Comparison of ENCODE assay signal across 13 mouse cellular contexts in the genomic region with DNA sequence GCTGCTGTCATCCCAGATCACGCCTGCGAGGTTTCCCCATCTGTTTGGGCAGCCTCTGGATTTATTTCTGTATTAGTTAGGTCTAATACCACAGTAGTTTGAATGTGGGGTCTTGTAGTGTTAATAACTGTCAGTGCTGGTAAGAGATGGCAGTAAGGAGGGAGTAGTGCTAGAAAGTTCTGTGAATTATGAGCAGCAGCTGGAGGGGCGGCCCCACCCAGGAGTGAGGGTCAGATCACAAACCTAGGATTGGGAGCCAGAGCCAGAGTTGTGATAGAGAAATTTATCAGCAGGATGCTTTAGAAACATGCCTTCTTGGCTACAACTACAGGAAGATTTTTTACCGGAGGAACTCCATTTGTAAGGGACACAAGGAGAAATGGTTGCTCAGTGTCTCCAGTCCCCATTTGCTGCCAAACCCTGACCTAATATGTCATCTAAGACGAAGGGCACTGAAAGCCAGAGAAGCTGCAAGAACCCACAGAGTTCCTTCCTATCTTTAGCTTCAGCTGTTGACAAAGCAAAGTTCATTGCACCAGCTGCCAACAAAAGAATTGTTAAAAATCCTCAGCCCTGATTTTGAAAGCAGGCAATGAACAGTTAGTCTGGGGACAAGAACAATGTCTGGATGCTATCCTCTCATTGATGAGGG. TPM values are rescaled to one million over a fixed set of nuclear protein-coding genes. Genes with fewer than 3 reads are reported as not detected.
DNase-seq lines count a peak whose midpoint lies in the region; ATAC-seq and TF ChIP-seq lines count a peak whose summit lies in the region.
"Had no signal": no experiment of that assay in that cellular context is flagged by ENCODE, and none has a peak within 500 bp of the region (broad histone marks: within the 10 kb centered on the region; RNA-seq: fewer than 3 reads in every experiment).

No protein-coding gene starts in this region.

- H3K36me3 ChIP-seq in heart, postnatal 0 days (replicated peaks; ENCODE audit: control insufficient read depth, insufficient read depth, low read length): no peaks in the 10 kb centered on the region
- no peaks in the 10 kb centered on the region for H3K36me3 ChIP-seq in macrophage (ENCODE audit: inconsistent target)
- H3K36me3 ChIP-seq: neural tube, embryonic 12.5 days had no signal

- no peaks in the 10 kb centered on the region for H3K27me3 ChIP-seq in heart, postnatal 0 days (ENCODE audit: control insufficient read depth, insufficient read depth, low read length)
- H3K27me3 ChIP-seq: neural tube, embryonic 12.5 days had no signal

- no peak overlapping the region for H3K27ac ChIP-seq in heart, postnatal 0 days (ENCODE audit: low read depth)
- H3K27ac ChIP-seq in macrophage: peak overlapping the region; percentile 15
- H3K27ac ChIP-seq: neural tube, embryonic 12.5 days had no signal

- peaks cover 13% of the 10 kb centered on the region for H3K4me1 ChIP-seq in heart, postnatal 0 days (ENCODE audit: control insufficient read depth, insufficient read depth)
- H3K4me1 ChIP-seq: neural tube, embryonic 12.5 days had no signal

- H3K9ac ChIP-seq in heart, postnatal 0 days (replicated peaks; ENCODE audit: low read depth, low read length): no peak overlapping the region
- H3K9ac ChIP-seq: neural tube, embryonic 12.5 days had no signal

- H3K4me3 ChIP-seq in heart, postnatal 0 days (ENCODE audit: low read depth, low read length): no peak overlapping the region
- H3K4me3 ChIP-seq in macrophage (ENCODE audit: inconsistent target): no peak overlapping the region
- H3K4me3 ChIP-seq: neural tube, embryonic 12.5 days had no signal

- ATAC-seq in common myeloid progenitor, adult 5-6 weeks (replicated peaks; ENCODE audit: low read depth, poor library complexity, severe bottlenecking): 0 out of 2 replicates have a peak, but pooled peaks have one; percentile 24
- no peak for ATAC-seq in heart, postnatal 0 days (ENCODE audit: insufficient read depth, low read depth)
- ATAC-seq: hindbrain, embryonic 16.5 days had no signal

- H3K79me2 ChIP-seq in macrophage (ENCODE audit: inconsistent target): no peaks in the 10 kb centered on the region

- H3K9me3 ChIP-seq in heart, postnatal 0 days (replicated peaks; ENCODE audit: control insufficient read depth, low read length): no peaks in the 10 kb centered on the region
- H3K9me3 ChIP-seq: neural tube, embryonic 12.5 days had no signal

- TF ChIP-seq EP300 in heart, postnatal 0 days (IDR thresholded peaks at IDR 0.05; ENCODE audit: low read depth): no peak

- no peak overlapping the region for H3K4me2 ChIP-seq in heart, postnatal 0 days (ENCODE audit: low read depth, low read length)
- H3K4me2 ChIP-seq: liver, embryonic 11.5 days; midbrain, embryonic 11.5 days; neural tube, embryonic 12.5 days had no signal

- 52% methylated on average over 5 of the region's 5 CpGs for WGBS in heart, postnatal 0 days
- 61% methylated on average over 5 of the region's 5 CpGs for WGBS in macrophage (ENCODE audit: missing documents)

- no peak for TF ChIP-seq CTCF in heart, postnatal 0 days (IDR thresholded peaks at IDR 0.05; ENCODE audit: low read depth)

- peak; percentile 23 for DNase-seq in kidney, adult 9 months
- DNase-seq in kidney, adult 8-10 months: no peak
- DNase-seq in heart, postnatal 0 days (ENCODE audit: low spot score): peak; percentile 9
- DNase-seq in adrenal gland, adult 18-20 months (ENCODE audit: low spot score in 2 of 2): no peak
- no peak for DNase-seq in c-Kit-positive CD71-positive TER-119-positive erythroid progenitor cells, embryonic 14.5 days (ENCODE audit: low spot score)
- DNase-seq: thymus, postnatal 36 days had no signal

RNA-seq across cellular contexts. Expression of gene Gm11213, which starts 10.5 kb away (rescaled TPM):
- total RNA-seq in common myeloid progenitor, adult 5-6 weeks (2017): not detected in 2 replicates
- not detected in 2 replicates for total RNA-seq in heart, postnatal 0 days (2014; rRNA removed; ENCODE audit: low replicate concordance)
- not detected in 2 replicates for polyA plus RNA-seq in heart, postnatal 0 days (2015; fragmentation: Nextera tagmentation; extraction: Ambion mirVana)
- not detected for total RNA-seq in macrophage (2018; cell fraction: chromatin; rRNA removed)
- not detected for total RNA-seq in macrophage (2018; cell fraction: cytosol; rRNA removed)
- not detected for total RNA-seq in macrophage (2018; cell fraction: nucleus; rRNA removed)
- polyA plus RNA-seq in macrophage (2018): not detected in 3 replicates
- total RNA-seq in adrenal gland, adult 18-20 months (2021): not detected
- total RNA-seq: layer of hippocampus, postnatal 14 days had no signal
- polyA plus RNA-seq: hindbrain, embryonic 16.5 days; liver, embryonic 11.5 days; midbrain, embryonic 11.5 days; neural tube, embryonic 12.5 days had no signal

RNA-seq across cellular contexts. Expression of gene Tex48, which starts 27.6 kb away (rescaled TPM):
- total RNA-seq in common myeloid progenitor, adult 5-6 weeks (2017): not detected in 2 replicates
- total RNA-seq in heart, postnatal 0 days (2014; rRNA removed; ENCODE audit: low replicate concordance): not detected in 2 replicates
- not detected in 2 replicates for polyA plus RNA-seq in heart, postnatal 0 days (2015; fragmentation: Nextera tagmentation; extraction: Ambion mirVana)
- total RNA-seq in macrophage (2018; cell fraction: chromatin; rRNA removed): not detected
- total RNA-seq in macrophage (2018; cell fraction: cytosol; rRNA removed): not detected
- not detected for total RNA-seq in macrophage (2018; cell fraction: nucleus; rRNA removed)
- polyA plus RNA-seq in macrophage (2018): not detected in 3 replicates
- total RNA-seq in adrenal gland, adult 18-20 months (2021): not detected
- total RNA-seq: layer of hippocampus, postnatal 14 days had no signal
- polyA plus RNA-seq: hindbrain, embryonic 16.5 days; liver, embryonic 11.5 days; midbrain, embryonic 11.5 days; neural tube, embryonic 12.5 days had no signal

RNA-seq across cellular contexts. Expression of gene Tmem268, which starts 36.0 kb away (rescaled TPM):
- total RNA-seq in common myeloid progenitor, adult 5-6 weeks (2017): 14.9 and 33.9 TPM in 2 replicates
- 5.2 and 10.0 TPM in 2 replicates for total RNA-seq in heart, postnatal 0 days (2014; rRNA removed; ENCODE audit: low replicate concordance)
- polyA plus RNA-seq in heart, postnatal 0 days (2015; fragmentation: Nextera tagmentation; extraction: Ambion mirVana): 4.6 and 4.7 TPM in 2 replicates
- total RNA-seq in macrophage (2018; cell fraction: chromatin; rRNA removed): 100 to 1,000 TPM in 4 of 26 experiments, 10 to 100 TPM in 22; 16.4 to 119 (median 57.7) TPM
- 10 to 100 TPM; 13.4 to 79.6 (median 36.5) TPM for total RNA-seq in macrophage (2018; cell fraction: cytosol; rRNA removed)
- 100 to 1,000 TPM in 6 of 26 experiments, 10 to 100 TPM in 20; 21.7 to 139 (median 59.5) TPM for total RNA-seq in macrophage (2018; cell fraction: nucleus; rRNA removed)
- 19.7 to 29.5 TPM (median 23.1 TPM) in 3 replicates for polyA plus RNA-seq in macrophage (2018)
- 10 to 100 TPM in 1 of 2 experiments, 1 to 10 TPM in 1; 8.9 to 14.8 TPM for total RNA-seq in adrenal gland, adult 18-20 months (2021)

RNA-seq across cellular contexts. Expression of gene Atp6v1g1, which starts 50.0 kb away (rescaled TPM):
- total RNA-seq in common myeloid progenitor, adult 5-6 weeks (2017): 75.4 and 77.0 TPM in 2 replicates
- 120 and 148 TPM in 2 replicates for total RNA-seq in heart, postnatal 0 days (2014; rRNA removed; ENCODE audit: low replicate concordance)
- 278 and 279 TPM in 2 replicates for polyA plus RNA-seq in heart, postnatal 0 days (2015; fragmentation: Nextera tagmentation; extraction: Ambion mirVana)
- total RNA-seq in macrophage (2018; cell fraction: chromatin; rRNA removed): 10 to 100 TPM; 17.0 to 81.5 (median 42.8) TPM
- total RNA-seq in macrophage (2018; cell fraction: cytosol; rRNA removed): 100 to 1,000 TPM; 307 to 552 (median 416) TPM
- 100 to 1,000 TPM in 16 of 26 experiments, 10 to 100 TPM in 10; 74.2 to 180 (median 114) TPM for total RNA-seq in macrophage (2018; cell fraction: nucleus; rRNA removed)
- 355 to 475 TPM (median 452 TPM) in 3 replicates for polyA plus RNA-seq in macrophage (2018)
- total RNA-seq in adrenal gland, adult 18-20 months (2021): 100 to 1,000 TPM; 182 to 188 TPM

Comparison
In these comparisons a context has a peak if more than half of its experiments do, and no peak if none do; other contexts are left out.
1. DNase-seq: peak in kidney, adult 9 months (single experiment) and heart, postnatal 0 days (single experiment); none in kidney, adult 8-10 months (0 of 2), adrenal gland, adult 18-20 months (0 of 2) and c-Kit-positive CD71-positive TER-119-positive erythroid progenitor cells, embryonic 14.5 days (single experiment).